Mouse (Mus musculus): ENCODE measurements around the gene Mgat5. TPM values are rescaled to one million over a fixed set of nuclear protein-coding genes. Genes with fewer than 3 reads are reported as not detected.

Mgat5 gene
- polyA plus RNA-seq, 1 experiment: 4.9 TPM

DNA sequence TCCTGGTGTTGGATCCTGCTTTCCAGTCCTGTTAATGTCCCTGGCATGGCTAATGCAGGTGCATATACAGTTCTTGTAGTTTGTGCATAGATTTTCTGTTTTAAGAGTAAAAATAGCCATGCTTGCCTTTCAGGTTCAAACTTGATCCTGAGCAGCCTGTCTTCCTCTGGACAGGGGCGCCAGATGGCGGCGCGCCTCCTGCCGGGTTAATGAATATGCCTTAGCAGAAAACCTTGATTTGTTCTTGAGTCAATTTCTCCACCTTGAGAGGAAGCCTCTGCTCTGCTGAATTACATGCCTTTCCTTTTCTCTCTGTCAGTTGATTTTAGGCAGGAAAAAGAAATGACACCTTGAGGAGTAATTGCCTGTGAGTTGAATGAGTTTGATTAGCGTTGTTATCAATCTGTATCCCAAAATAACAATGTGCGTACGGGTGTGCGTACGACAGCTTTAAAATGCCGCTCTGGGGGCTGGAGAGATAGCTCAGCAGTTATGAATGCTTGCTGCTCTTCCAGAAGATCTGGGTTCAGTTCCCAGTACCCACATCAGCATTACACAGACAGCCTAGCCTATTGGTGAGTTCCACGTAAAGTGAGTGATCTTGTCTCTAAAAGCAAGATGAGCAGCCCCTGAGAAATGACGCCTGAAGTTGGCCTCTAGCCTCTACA is 57.5 kb downstream of the Mgat5 start:
- no peak for DNase-seq (ENCODE audit: low read depth in 1 of 2, low spot score in 2 of 2)
- no peaks in the 10 kb centered on the region for H3K4me1 ChIP-seq (ENCODE audit: control insufficient read depth, insufficient read depth, insufficient read length)
- WGBS: 91% methylated on average over 13 of the region's 13 CpGs
- no peaks in the 10 kb centered on the region for H3K36me3 ChIP-seq (ENCODE audit: control insufficient read depth, insufficient read depth, low read length)
- no peak for TF ChIP-seq POLR2A (IDR thresholded peaks at IDR 0.05; ENCODE audit: low read depth, low read length)
- no peak for TF ChIP-seq CTCF (IDR thresholded peaks at IDR 0.05; ENCODE audit: extremely low read depth, insufficient read depth, insufficient read length, insufficient replicate concordance)
- no peak overlapping the region for H3K27ac ChIP-seq (ENCODE audit: insufficient read depth, low read length)
- H3K4me3 ChIP-seq (ENCODE audit: extremely low read depth, insufficient read depth, insufficient read length): no peak overlapping the region
- H3K27me3 ChIP-seq (ENCODE audit: control insufficient read depth, insufficient read depth, low read length): no peaks in the 10 kb centered on the region

- H3K27ac ChIP-seq (ENCODE audit: insufficient read depth, low read length): no peak overlapping the region
- no peaks in the 10 kb centered on the region for H3K4me1 ChIP-seq (ENCODE audit: control insufficient read depth, insufficient read depth, insufficient read length)
- DNase-seq (ENCODE audit: low read depth in 1 of 2, low spot score in 2 of 2): no peak
- 97% methylated on average over 5 of the region's 5 CpGs for WGBS
- no peaks in the 10 kb centered on the region for H3K36me3 ChIP-seq (ENCODE audit: control insufficient read depth, insufficient read depth, low read length)
- no peaks in the 10 kb centered on the region for H3K27me3 ChIP-seq (ENCODE audit: control insufficient read depth, insufficient read depth, low read length)
- no peak for TF ChIP-seq CTCF (IDR thresholded peaks at IDR 0.05; ENCODE audit: extremely low read depth, insufficient read depth, insufficient read length, insufficient replicate concordance)
- no peak overlapping the region for H3K4me3 ChIP-seq (ENCODE audit: extremely low read depth, insufficient read depth, insufficient read length)
Observed at GRCm38 (mm10) chr1:127267985-127268384, 63.2 kb downstream of the Mgat5 start.

- TF ChIP-seq CTCF (IDR thresholded peaks at IDR 0.05; ENCODE audit: extremely low read depth, insufficient read depth, insufficient read length, insufficient replicate concordance): no peak
- TF ChIP-seq POLR2A (IDR thresholded peaks at IDR 0.05; ENCODE audit: low read depth, low read length): no peak
- DNase-seq (ENCODE audit: low read depth in 1 of 2, low spot score in 2 of 2): no peak
Observed at GRCm38 (mm10) chr1:127269343-127269742, 64.5 kb downstream of the Mgat5 start.

DNA sequence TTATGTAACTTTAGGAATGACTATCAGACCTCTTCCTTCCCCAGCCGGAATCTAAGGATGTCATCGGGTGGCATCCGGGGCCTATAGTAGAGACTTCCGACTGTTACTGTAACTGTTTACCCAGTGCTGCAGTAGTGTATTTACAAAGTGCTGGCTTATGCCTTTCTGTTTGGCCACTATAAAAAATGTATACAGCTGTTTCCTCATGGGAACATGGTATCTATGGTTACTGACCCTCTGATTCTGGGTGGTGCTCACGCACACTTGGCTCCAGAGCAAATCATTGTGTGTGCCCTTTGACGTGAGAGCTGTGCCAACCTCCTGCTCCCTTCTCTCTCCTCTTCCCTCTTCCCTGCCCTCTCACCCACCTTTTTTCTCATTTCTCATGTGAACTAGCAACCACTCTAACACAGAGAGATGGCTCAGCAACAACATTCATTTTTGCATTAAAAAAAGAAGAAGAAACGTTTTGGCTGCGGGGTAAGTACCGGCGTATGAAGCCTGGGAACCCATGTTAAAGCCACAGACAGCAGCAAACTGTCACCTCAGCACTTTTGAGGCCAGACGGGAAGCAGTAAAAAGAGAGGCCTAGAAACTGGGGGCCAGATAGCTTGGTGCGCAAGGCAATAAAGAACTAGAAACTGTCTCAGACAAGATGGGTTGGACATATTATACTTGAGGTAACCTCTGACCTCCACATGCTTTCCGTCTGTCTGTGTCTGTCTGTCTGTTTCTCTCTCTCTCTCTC is 65.6 kb downstream of the Mgat5 start:
- 56% methylated on average over 13 of the region's 13 CpGs for WGBS
- H3K4me1 ChIP-seq (ENCODE audit: control insufficient read depth, insufficient read depth, insufficient read length): no peaks in the 10 kb centered on the region
- no peaks in the 10 kb centered on the region for H3K36me3 ChIP-seq (ENCODE audit: control insufficient read depth, insufficient read depth, low read length)
- no peak for DNase-seq (ENCODE audit: low read depth in 1 of 2, low spot score in 2 of 2)
- H3K27ac ChIP-seq (ENCODE audit: insufficient read depth, low read length): peak overlapping the region; percentile 13; the same call in 1 of the 2 replicates
- no peak overlapping the region for H3K4me3 ChIP-seq (ENCODE audit: extremely low read depth, insufficient read depth, insufficient read length)
- no peaks in the 10 kb centered on the region for H3K27me3 ChIP-seq (ENCODE audit: control insufficient read depth, insufficient read depth, low read length)
- TF ChIP-seq POLR2A (IDR thresholded peaks at IDR 0.05; ENCODE audit: low read depth, low read length) (no peak), CTCF (IDR thresholded peaks at IDR 0.05; ENCODE audit: extremely low read depth, insufficient read depth, insufficient read length, insufficient replicate concordance) (no peak)

More at GRCm38 (mm10) chr1:127269343-127269742, 64.5 kb downstream of the Mgat5 start:
- no peak overlapping the region for H3K4me3 ChIP-seq (ENCODE audit: extremely low read depth, insufficient read depth, insufficient read length)
- H3K27me3 ChIP-seq (ENCODE audit: control insufficient read depth, insufficient read depth, low read length): no peaks in the 10 kb centered on the region
- no peak overlapping the region for H3K27ac ChIP-seq (ENCODE audit: insufficient read depth, low read length)
- 60% methylated on average over 3 of the region's 3 CpGs for WGBS
- H3K36me3 ChIP-seq (ENCODE audit: control insufficient read depth, insufficient read depth, low read length): no peaks in the 10 kb centered on the region
- no peaks in the 10 kb centered on the region for H3K4me1 ChIP-seq (ENCODE audit: control insufficient read depth, insufficient read depth, insufficient read length)

GRCm38 (mm10) chr1:127271156-127271555 is 66.3 kb downstream of the Mgat5 start:
- DNase-seq (ENCODE audit: low read depth in 1 of 2, low spot score in 2 of 2): no peak
- H3K27ac ChIP-seq (ENCODE audit: insufficient read depth, low read length): no peak overlapping the region
- no peaks in the 10 kb centered on the region for H3K27me3 ChIP-seq (ENCODE audit: control insufficient read depth, insufficient read depth, low read length)
- H3K4me3 ChIP-seq (ENCODE audit: extremely low read depth, insufficient read depth, insufficient read length): no peak overlapping the region
- TF ChIP-seq CTCF (IDR thresholded peaks at IDR 0.05; ENCODE audit: extremely low read depth, insufficient read depth, insufficient read length, insufficient replicate concordance) (no peak), POLR2A (IDR thresholded peaks at IDR 0.05; ENCODE audit: low read depth, low read length) (no peak)
- H3K36me3 ChIP-seq (ENCODE audit: control insufficient read depth, insufficient read depth, low read length): no peaks in the 10 kb centered on the region
- no peaks in the 10 kb centered on the region for H3K4me1 ChIP-seq (ENCODE audit: control insufficient read depth, insufficient read depth, insufficient read length)
- 79% methylated on average over 4 of the region's 4 CpGs for WGBS

DNA sequence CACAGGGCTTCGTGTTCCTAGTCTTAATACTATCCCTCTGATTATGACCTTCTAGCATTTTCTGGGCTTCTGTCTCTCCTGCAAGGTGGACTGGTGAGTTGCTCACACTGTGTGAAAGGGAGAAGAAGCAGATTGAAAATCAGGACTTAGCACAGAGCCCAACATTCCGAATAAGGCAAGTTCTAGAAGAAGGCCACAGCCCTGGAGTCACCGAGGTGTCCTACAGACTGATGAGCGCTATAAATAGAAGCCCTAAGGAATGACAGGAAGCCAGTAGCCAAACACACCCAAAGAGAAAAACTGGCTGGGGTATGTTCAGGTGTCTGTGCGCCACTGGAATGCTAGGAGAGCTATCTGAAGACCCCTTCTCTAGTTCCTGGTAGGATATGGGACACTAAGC is 68.5 kb downstream of the Mgat5 start:
- H3K27ac ChIP-seq (ENCODE audit: insufficient read depth, low read length): no peak overlapping the region
- no peaks in the 10 kb centered on the region for H3K36me3 ChIP-seq (ENCODE audit: control insufficient read depth, insufficient read depth, low read length)
- H3K4me3 ChIP-seq (ENCODE audit: extremely low read depth, insufficient read depth, insufficient read length): no peak overlapping the region
- TF ChIP-seq POLR2A (IDR thresholded peaks at IDR 0.05; ENCODE audit: low read depth, low read length) (no peak), CTCF (IDR thresholded peaks at IDR 0.05; ENCODE audit: extremely low read depth, insufficient read depth, insufficient read length, insufficient replicate concordance) (no peak)
- WGBS: 90% methylated on average over 5 of the region's 5 CpGs
- no peak for DNase-seq (ENCODE audit: low read depth in 1 of 2, low spot score in 2 of 2)
- no peaks in the 10 kb centered on the region for H3K4me1 ChIP-seq (ENCODE audit: control insufficient read depth, insufficient read depth, insufficient read length)
- no peaks in the 10 kb centered on the region for H3K27me3 ChIP-seq (ENCODE audit: control insufficient read depth, insufficient read depth, low read length)

Data from spleen, adult 2 months (tissue).